Mouse (Mus musculus): ENCODE data around the gene Ffar2.

GRCm38 (mm10) chr7:30790141-30790540 lies 33.4 kb downstream of the Ffar2 start:
- no peak for TF ChIP-seq CTCF (IDR thresholded peaks at IDR 0.05; ENCODE audit: extremely low read depth, insufficient read depth, low read length)
- TF ChIP-seq POLR2A (IDR thresholded peaks at IDR 0.05; ENCODE audit: extremely low read depth, insufficient read depth, low read length): no peak

All from cortical plate, adult 2 months (tissue).